Mouse (Mus musculus): ENCODE results near the gene Cetn4. TPM values are rescaled to one million over a fixed set of nuclear protein-coding genes. Genes with fewer than 3 reads are reported as not detected.

The Cetn4 gene
- total RNA-seq, 2 experiments from 2014 or later: 3.6 to 7.3 TPM

DNA sequence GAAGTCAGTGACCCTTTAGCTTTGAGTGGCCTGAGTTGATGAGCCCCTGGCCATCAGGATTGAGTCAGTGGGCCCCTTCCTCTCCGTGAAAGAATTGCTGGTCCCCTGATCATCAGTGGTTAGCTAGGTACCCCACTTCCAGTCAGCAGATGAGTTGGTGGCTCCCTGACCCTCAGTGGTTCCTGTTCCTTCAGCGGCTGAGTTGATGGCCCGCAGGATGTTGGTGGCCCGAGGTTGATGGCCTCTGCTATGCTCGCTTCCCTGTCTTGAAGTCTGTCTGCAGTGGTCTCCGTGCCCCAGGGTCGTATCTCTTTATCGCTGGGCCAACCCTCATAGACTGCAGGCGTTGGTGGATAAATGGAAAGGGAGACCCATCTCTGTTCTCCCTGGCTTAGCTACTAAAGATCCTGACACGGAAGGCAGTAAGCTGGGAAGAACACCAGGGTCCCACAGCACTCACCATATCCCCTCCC, 575 bp downstream of the Cetn4 start:
- ATAC-seq (replicated peaks; ENCODE audit: low FRiP score, low TSS enrichment, poor library complexity, severe bottlenecking): peak; percentile 50

DNA sequence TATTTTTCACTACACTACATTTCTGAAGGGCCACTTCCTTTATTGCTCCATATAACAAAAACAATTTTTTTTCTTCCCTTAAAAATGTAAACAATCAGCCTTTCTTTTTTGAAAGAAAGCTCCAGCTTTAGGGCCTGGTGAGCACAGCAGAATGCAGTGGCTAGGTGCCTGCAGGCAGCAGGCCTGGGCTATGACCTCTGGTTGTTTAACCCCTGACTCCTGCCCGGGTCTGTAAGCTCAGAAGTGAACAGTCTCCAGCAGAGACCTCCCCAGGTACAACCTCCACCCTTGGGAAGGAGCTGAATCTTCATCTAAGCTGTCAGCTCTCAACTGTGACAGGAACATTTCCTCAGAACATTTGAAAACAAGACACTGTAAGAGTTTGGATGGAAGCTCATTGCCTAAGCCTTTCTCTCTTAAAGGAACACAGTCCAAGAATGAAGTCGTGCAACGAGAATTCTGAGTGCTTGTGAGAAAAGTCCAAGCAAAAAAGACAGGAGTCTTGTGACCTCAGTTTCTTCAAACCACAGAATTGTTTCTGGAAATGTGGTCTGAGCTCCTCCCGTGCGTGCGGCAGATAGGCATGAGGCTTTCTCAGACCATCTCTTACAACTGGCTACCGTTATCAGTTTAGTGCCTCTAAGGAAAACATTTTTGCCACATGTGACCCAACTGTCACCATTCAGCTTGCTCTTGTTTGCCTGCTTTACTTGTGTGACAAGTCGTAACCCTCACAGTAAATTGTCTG, 8.9 kb downstream of the Cetn4 start:
- ATAC-seq (replicated peaks; ENCODE audit: low FRiP score, low TSS enrichment, poor library complexity, severe bottlenecking): peak; percentile 94

DNA sequence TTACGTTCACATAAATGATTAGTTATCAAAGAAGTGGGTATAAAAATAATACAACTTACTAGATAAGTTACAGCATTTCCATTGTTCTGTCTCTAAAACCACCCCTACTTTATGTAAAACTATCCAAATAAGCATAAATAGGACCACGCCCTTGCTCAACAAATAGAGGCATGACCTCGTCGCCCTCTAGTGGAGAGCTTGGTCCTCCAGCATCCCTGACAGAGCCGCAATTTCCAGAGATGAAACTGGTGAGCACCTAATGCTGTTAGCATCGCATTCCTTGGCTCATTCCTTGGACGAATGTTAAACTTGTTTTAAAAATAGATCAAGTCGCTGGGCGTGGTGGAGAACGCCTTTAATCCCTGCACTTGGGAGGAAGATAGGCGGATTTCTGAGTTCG, 9.8 kb downstream of the Cetn4 start:
- peak; percentile 92 for ATAC-seq (replicated peaks; ENCODE audit: low FRiP score, low TSS enrichment, poor library complexity, severe bottlenecking)

DNA sequence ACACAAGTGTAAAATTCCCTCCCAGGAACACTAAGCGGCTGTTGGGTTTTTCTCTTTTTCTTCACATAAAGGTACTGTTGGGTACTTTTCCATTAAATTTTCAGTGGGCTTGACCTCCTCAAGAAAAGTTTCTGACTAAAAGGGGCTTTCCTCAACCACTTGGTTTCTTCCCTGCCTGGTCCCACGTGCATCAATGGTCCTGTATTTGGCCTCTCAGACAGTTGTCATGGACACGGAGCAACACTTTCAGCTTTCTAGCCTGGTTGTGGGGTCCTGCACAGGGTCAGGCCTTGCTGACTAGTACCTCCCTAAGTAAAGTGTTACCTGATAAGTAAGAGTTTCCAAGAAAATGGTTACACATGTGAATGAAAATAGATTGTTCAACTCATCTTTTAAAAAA, 13.0 kb downstream of the Cetn4 start:
- no peak for ATAC-seq (replicated peaks; ENCODE audit: low FRiP score, low TSS enrichment, poor library complexity, severe bottlenecking)

DNA sequence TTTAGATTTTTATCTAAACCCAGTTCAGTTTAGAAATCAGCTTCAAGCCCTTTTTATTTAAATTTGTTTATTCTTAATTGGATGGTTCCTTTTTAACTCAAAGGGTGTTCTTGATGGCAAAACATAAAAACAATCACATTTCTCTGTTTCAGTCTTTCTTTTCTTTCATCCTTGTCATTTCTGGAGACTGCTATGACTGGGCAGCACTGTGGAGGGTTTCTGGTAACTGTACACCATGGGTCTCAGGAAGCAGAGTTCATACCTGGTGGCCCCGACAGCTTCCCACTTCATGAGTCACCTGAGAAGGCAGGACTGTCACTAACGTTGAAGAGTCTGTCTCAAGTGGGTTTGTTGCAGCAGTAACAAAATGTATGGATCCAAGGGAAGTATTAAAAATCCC, 19.9 kb downstream of the Cetn4 start:
- no peak for ATAC-seq (replicated peaks; ENCODE audit: low FRiP score, low TSS enrichment, poor library complexity, severe bottlenecking)

DNA sequence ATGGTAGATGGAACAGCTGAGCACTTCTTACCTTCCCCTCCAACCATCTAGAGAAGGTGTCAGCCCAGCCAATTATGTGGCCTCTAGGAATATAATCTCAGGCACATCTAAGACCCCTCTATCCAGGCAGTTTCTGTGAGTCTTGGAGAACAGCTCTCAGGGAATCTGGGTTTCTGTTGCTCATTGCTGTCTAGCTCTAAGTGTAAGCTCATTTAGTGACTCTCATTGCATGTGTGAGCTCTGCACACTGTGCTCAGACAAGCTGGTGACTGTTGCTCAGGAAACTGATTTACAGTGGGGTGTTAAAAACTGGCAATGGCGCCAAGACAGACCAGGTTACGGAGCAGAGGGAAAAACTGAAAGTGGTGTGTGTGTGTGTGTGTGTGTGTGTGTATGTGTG, 20.6 kb downstream of the Cetn4 start:
- no peak for ATAC-seq (replicated peaks; ENCODE audit: low FRiP score, low TSS enrichment, poor library complexity, severe bottlenecking)

DNA sequence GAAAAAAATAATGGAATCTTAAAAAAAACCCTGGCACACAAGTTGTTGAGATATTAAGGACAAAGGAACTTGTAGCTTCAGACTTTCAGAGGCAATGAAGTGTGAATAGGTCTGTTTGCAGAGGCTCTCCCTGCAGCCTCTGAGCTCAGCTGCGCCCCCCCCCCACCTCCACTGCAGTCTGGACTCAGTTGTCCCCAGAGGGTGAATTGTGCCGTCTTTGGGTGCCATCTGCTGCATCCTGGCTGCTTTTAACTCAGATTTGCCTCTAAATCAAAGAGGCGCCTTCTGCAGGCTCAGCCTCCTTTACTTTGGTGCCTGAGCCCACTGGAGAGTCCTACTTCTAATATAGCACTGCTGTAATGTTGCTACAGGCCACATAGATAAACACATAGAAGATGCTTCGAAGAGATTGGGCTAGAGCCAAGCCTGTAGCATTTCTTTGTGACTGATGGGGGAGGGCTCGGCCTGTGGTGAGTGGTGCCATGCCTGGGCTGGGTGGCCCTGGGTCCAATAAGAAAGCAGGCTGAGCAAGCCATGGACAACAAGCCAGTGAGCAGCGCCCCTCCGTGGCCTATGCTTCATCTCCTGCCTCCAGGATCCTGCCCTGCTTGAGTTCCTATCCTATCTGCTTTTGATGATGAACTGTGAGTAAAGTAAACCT, 21.5 kb downstream of the Cetn4 start:
- peak; percentile 73 for ATAC-seq (replicated peaks; ENCODE audit: low FRiP score, low TSS enrichment, poor library complexity, severe bottlenecking)

DNA sequence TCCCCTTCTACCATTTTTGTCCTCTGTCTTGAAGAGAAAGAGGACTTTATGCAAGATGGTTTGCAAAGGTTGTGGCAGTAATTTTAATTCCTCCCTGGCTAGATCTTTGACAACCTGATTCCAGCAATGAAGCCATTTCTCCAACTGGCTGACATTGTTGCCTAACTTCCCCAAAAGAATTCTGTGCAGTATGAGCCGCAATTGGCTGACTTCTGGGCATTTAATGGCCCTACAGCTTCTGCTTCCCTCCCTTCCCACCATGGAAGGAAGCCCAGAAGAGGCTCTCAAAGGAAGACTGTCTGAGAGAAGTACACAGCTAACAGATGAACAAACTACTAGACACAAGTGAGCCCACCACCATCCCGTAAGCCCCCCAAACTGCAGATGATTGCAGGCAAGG, 23.3 kb downstream of the Cetn4 start:
- no peak for ATAC-seq (replicated peaks; ENCODE audit: low FRiP score, low TSS enrichment, poor library complexity, severe bottlenecking)

DNA sequence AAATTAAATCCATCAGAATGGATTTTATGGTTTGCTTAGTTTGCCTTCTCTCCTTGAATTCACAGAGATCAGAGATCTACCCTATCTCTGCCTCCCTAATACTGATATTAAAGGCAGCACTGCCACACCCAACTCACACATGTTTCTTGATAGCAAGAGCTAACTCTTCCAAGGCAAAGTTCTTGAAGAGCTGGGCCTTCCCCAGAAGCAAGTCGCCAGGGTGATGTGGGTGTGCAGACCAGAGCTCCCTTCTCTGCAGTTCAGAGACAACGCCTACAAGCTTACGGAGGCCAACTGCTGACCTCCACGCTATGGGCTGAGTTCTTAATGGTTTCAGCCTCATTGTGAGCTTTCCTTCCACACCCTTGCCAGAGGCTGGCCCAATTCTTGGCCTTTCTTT, 29.3 kb downstream of the Cetn4 start:
- ATAC-seq (replicated peaks; ENCODE audit: low FRiP score, low TSS enrichment, poor library complexity, severe bottlenecking): peak; percentile 54

DNA sequence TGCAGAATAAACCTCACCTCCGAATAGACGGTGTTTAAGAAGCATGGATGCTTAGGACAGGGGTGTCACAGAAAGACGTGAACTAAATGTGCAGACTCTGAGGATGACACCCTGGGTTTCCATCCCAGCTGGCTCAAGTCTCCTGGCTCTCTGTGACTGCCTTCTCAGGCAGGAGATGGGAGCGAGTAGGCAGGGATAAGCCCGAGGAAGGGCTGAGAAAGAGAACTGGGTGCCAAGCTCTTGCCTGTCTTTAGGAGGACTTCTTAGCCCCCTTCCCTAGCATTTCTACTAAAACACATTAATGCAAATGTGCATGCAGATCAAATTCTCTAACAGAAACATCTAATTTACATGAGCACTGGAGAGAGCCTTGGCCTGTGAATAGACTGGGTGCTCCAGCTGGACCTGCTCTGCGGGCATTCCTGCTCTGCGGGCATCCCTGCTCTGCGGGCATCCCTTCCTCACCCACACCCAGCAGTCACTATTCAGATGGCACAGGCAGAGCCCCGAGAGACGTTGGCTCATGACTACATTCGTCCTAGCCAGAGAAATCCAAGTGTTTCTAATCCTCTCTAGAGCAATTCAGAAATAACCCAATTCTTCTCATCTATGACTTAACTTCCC, 30.1 kb downstream of the Cetn4 start:
- ATAC-seq (replicated peaks; ENCODE audit: low FRiP score, low TSS enrichment, poor library complexity, severe bottlenecking): no peak

DNA sequence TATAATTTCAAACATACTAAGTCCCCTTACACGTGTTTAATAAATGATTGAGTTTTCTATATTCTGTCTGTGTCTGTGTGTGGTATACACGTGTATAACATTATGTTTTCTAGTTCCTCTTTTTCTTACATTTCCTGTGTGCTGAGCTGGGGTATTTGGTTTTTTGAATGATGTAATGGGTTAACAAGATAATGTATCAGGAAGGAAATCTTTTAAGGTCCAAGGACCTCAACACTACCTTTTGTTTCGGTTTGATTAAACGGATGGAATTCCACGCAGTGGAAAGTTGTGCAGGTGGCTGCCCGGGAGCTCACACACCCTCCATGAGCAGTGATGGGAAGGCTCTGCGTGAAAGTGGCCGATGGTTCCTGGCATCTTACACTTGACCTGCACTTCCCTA, 31.6 kb downstream of the Cetn4 start:
- no peak for ATAC-seq (replicated peaks; ENCODE audit: low FRiP score, low TSS enrichment, poor library complexity, severe bottlenecking)

DNA sequence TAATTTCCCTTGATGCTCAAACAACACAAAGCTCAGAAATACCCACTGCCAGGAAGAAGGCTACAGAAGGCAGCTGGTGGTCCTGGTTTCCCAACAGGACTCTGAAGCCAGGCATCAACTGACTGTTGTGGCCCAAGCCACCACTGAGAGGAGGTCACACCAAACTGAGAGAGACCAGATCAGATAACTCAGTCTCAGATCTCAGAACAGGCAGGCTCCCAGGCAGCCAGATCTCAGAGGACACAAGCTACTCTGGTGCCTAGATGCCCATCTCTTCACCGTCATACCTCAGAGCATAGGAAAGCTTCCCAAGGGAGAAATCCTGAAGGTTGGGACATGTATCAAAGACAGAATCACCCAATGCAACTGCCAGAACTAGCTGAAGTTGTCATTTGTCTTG, 32.3 kb downstream of the Cetn4 start:
- ATAC-seq (replicated peaks; ENCODE audit: low FRiP score, low TSS enrichment, poor library complexity, severe bottlenecking): 0 out of 2 replicates have a peak, but pooled peaks have one; percentile 24

DNA sequence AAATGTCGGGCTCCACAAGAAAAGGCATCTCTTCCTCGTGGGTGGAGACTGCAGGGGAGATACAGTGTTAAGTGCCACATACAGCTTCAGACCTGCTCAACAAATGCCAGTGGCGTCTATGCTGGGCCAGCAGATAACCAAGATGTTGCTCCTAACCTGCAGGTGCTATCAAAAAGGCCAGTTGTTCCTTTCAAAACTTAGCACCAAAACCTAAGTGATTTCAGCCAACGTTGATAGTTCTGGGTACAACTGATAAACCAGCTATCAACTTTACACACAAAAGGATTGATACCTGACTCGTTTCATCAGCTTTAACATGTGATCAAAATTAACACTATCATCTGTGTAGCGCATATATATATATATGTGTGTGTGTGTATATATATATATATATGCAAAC, 37.8 kb downstream of the Cetn4 start:
- peak; percentile 91 for ATAC-seq (replicated peaks; ENCODE audit: low FRiP score, low TSS enrichment, poor library complexity, severe bottlenecking)

DNA sequence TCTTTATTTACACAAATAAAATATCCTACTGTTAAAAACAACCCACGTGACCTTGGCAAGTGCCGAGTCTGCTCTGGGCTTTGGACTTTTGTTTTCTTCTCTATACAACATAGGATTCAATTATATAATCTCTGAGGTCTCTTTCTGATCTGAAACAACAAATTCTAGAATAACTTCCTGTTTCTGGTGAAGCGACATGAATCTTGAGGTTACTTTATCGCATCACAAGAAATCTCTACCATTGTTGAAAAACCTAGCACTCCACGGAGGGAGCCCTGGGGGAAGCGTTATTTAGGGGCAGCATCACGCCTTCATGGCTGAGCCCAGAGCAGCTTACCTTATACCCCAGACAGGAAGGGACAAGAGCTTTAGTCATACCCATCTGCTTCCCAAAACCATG, 39.4 kb downstream of the Cetn4 start:
- ATAC-seq (replicated peaks; ENCODE audit: low FRiP score, low TSS enrichment, poor library complexity, severe bottlenecking): no peak

DNA sequence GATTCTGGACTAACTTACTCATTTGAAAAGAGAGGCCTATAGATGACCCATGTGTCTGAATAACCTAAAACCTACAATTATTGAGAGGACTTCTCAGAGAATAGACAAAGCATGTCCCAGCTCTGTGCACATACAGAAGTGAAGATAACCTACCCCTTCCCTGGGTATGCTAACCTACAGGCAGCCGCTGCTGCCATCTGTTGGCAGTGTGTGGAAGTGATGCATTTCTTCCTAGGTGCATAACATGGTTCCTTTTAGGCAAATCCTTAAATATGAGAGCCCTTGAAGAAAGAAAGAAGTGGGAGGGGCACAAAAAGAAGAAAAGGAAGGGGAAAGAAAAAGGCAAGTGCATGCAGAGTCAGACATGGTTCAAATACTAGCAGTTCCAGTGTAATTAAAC, 41.3 kb downstream of the Cetn4 start:
- ATAC-seq (replicated peaks; ENCODE audit: low FRiP score, low TSS enrichment, poor library complexity, severe bottlenecking): peak; percentile 78

DNA sequence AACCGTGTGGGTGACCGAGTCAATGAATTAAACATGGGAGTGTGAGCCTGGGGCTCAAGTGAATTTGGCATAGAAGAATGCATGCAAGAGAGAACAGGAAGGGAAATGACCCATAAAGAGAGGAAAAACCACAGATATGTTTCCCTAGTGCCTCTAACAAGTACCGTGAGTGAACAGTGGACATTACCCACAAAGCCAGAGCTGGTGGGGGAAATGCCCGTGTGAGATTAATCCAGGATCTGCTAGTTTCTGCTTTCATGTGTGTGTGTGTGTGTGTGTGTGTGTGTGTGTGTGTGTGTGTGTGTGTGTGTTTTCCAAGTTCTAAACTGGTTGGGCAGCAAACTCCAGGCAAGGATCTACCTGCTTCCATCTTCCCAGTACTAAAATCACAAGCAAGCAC, 42.6 kb downstream of the Cetn4 start:
- no peak for ATAC-seq (replicated peaks; ENCODE audit: low FRiP score, low TSS enrichment, poor library complexity, severe bottlenecking)

DNA sequence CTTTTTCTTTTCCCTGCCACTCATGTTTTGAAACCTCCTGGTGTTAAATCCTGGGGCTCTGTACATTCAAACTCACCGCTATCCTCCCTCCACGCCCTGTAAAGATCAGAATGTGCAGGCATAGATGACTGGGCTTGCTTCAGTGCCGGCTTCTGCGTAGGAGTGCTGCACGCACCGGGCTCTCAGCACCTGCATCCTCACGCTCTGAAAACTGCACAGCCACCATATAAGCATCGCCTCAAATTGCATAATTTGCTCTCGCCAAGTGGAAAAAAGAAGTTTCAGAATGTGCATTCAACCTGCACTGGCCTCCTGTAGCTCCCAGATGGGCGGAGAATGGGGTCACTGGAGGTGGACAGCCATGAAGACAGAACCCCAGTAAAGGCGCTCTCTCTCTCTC, 44.2 kb downstream of the Cetn4 start:
- no peak for ATAC-seq (replicated peaks; ENCODE audit: low FRiP score, low TSS enrichment, poor library complexity, severe bottlenecking)

DNA sequence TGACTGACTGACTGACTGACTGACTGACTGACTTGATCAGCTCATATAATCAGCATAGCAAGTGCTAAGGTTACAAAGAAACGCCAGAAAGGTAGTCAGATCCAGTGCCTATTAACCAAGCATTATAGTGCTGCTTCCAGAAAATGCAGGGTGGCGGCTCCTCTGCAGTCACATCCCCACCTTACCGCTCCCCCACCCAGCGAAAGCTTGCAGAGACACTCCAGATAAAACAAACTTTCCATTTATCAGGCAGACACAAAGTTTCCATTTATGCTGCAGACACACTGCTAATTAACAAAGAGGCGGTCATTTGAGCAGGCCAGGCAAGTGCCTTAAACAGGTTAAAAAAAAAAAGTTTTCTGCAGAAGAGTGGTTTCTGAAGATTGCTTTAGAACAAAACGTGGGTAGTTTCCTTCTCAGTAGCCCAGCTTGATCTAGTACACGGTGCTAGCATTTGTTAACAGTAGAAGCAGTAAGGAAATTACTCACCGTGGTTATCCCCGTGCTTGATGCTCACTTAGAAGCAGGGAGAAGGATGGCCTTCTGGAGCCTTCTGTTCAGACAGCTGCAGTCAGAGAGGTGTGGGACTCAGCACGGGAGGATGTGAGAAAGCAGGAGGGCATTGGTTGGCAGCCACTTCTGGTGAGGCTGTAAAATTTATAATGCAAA, 53.0 kb downstream of the Cetn4 start:
- ATAC-seq (replicated peaks; ENCODE audit: low FRiP score, low TSS enrichment, poor library complexity, severe bottlenecking): peak; percentile 62

DNA sequence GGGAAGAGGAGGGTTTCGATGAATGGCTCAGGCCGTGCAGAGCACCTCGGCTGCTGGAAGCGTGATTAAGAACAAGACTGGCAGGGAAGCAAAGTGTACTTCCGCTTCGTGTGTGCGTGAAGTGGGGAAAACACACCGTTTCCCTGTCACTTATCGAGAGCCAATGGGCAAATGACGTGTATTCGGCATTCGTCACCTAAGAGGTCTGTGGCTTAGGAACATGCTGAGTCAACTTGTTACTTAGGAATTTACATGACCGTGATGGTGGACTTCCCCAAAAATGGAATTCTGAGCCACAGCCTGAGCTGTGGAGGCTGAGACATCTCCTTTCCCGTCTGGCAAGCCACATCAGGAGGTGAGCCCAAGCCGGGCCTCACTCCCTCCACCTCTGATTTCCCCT, 54.7 kb downstream of the Cetn4 start:
- ATAC-seq (replicated peaks; ENCODE audit: low FRiP score, low TSS enrichment, poor library complexity, severe bottlenecking): no peak

All from megakaryocyte-erythroid progenitor cell, adult 5-6 weeks (primary cell).